Mouse (Mus musculus) gastrocnemius, postnatal 25 days (tissue): ENCODE data around the gene Zc3hav1. TPM values are rescaled to one million over a fixed set of nuclear protein-coding genes. Genes with fewer than 3 reads are reported as not detected.

ENCODE experiments used
- DNase-seq: peaks from one replicate; pipeline ENCODE4 v3.0.0; 2022
- total RNA-seq, 2 experiments: library from RNA; stranded (reverse); gene quantifications; 1 replicate in 1 of 2; 2 replicates in 1 of 2; pipeline ENCODE4 v1.2.3; 2021

Zc3hav1 gene
- total RNA-seq, 2 experiments from 2014 or later, result 5.1 to 6.9 TPM

- DNase-seq, result no peak
Observed at GRCm38 (mm10) chr6:38293708-38294107, 60.7 kb downstream of the Zc3hav1 start.

GRCm38 (mm10) chr6:38292871-38293646 is 61.3 kb downstream of the Zc3hav1 start:
- DNase-seq, result no peak

GRCm38 (mm10) chr6:38284422-38284821 is 70.0 kb downstream of the Zc3hav1 start:
- no peak for DNase-seq

- no peak for DNase-seq
Observed at GRCm38 (mm10) chr6:38264466-38264865, 89.9 kb downstream of the Zc3hav1 start.

- DNase-seq, result no peak
Observed at GRCm38 (mm10) chr6:38263393-38264159, 90.8 kb downstream of the Zc3hav1 start.

GRCm38 (mm10) chr6:38261877-38262276 is 92.5 kb downstream of the Zc3hav1 start:
- no peak for DNase-seq

GRCm38 (mm10) chr6:38257506-38257905 is 96.9 kb downstream of the Zc3hav1 start:
- no peak for DNase-seq

- no peak for DNase-seq
Observed at GRCm38 (mm10) chr6:38256793-38257192, 97.6 kb downstream of the Zc3hav1 start.

- DNase-seq, result no peak
Observed at GRCm38 (mm10) chr6:38255794-38256193, 98.6 kb downstream of the Zc3hav1 start.

Other genes starting within 250 kb of the Zc3hav1 start
- gene Tmem213, start 245.3 kb downstream of the Zc3hav1 start, total RNA-seq, result not detected
- gene Atp6v0a4, start 230.0 kb downstream of the Zc3hav1 start, total RNA-seq, result 1 to 10 TPM in 1 of 2 experiments, under 1 TPM in 1; 0.72 to 1.1 TPM
- gene D630045J12Rik, start 100.6 kb downstream of the Zc3hav1 start, total RNA-seq, result under 1 TPM; 0.46 to 0.56 TPM
- gene Zc3hav1l, start 55.3 kb downstream of the Zc3hav1 start, total RNA-seq, result 1 to 10 TPM in 1 of 2 experiments, under 1 TPM in 1; 0.84 to 1.0 TPM
- gene Ttc26, start 26.9 kb upstream of the Zc3hav1 start, total RNA-seq, result 1 to 10 TPM; 1.1 to 1.7 TPM
- 10 to 100 TPM; 19.6 to 21.6 TPM for gene Ubn2, start 79.3 kb upstream of the Zc3hav1 start, total RNA-seq
- 100 to 1,000 TPM; 167 to 170 TPM for gene Fmc1, start 178.9 kb upstream of the Zc3hav1 start, total RNA-seq
- 10 to 100 TPM; 97.7 to 97.8 TPM for gene Luc7l2, start 196.7 kb upstream of the Zc3hav1 start, total RNA-seq